Mouse (Mus musculus) kidney, embryonic 14.5 days (tissue): Measurements from ENCODE around the gene Zdhhc17. TPM values are rescaled to one million over a fixed set of nuclear protein-coding genes. Genes with fewer than 3 reads are reported as not detected.

Source experiments
- ATAC-seq: fragments of 200-750 bp; cut with Nextera tagmentation; 2 replicates; pipeline ENCODE4 v1.8.0; 2017; ENCODE audit warnings: moderate number of reproducible peaks, mild to moderate bottlenecking, moderate TSS enrichment, moderate library complexity; ENCODE audit not compliant: low FRiP score, low TSS enrichment
- H3K27ac ChIP-seq: fragments of 300-500 bp; sonication (generic); 2 replicates; pipeline ENCODE4 v1.5.1; 2014; ENCODE audit warnings: low read depth, mild to moderate bottlenecking, low read length, moderate library complexity, mixed read lengths
- H3K27me3 ChIP-seq: fragments of 300-500 bp; sonication (generic); 2 replicates; pipeline ENCODE4 v1.6.1; 2014; ENCODE audit warnings: mild to moderate bottlenecking, low read length; ENCODE audit not compliant: control insufficient read depth, insufficient read depth
- H3K36me3 ChIP-seq: fragments of 300-500 bp; sonication (generic); 2 replicates; pipeline ENCODE4 v1.6.1; 2014; ENCODE audit warnings: low read length, mixed read lengths; ENCODE audit not compliant: control insufficient read depth, insufficient read depth
- H3K4me1 ChIP-seq: fragments of 300-500 bp; sonication (generic); 2 replicates; pipeline ENCODE4 v1.6.1; 2014; ENCODE audit warnings: low read length, mixed read lengths; ENCODE audit not compliant: control insufficient read depth, insufficient read depth
- H3K4me2 ChIP-seq: fragments of 300-500 bp; sonication (generic); replicated peaks from 2 replicates; pipeline ENCODE4 v1.6.1; 2014; ENCODE audit warnings: low read depth, mild to moderate bottlenecking, low read length
- H3K4me3 ChIP-seq: fragments of 300-500 bp; sonication (generic); 2 replicates; pipeline ENCODE4 v1.5.1; 2014; ENCODE audit warnings: mild to moderate bottlenecking, low read length
- H3K9ac ChIP-seq: fragments of 300-500 bp; sonication (generic); 2 replicates; pipeline ENCODE4 v1.6.1; 2014; ENCODE audit warnings: low read depth, mild to moderate bottlenecking, low read length, moderate library complexity
- H3K9me3 ChIP-seq: fragments of 300-500 bp; sonication (generic); 2 replicates; pipeline ENCODE4 v1.6.1; 2016; ENCODE audit warnings: low read length; ENCODE audit not compliant: control insufficient read depth
- WGBS: fragments of 180-500 bp; shearing (Covaris S2); extraction: QIAGEN DNeasy Blood & Tissue Kit; methylation state at CpG from one replicate; pipeline ENCODE4 v1.1.7; 2014; 5-methylcytosine and 5-hydroxymethylcytosine counted together
- polyA plus RNA-seq: library from polyadenylated mRNA; unstranded; fragments of >200 nt; fragmentation: Nextera tagmentation; extraction: Ambion mirVana; gene quantifications from 2 replicates; pipeline ENCODE4 v1.2.1, GENCODE M21; 2014

Gene Zdhhc17
- polyA plus RNA-seq = 18.2 and 33.5 TPM in 2 replicates

DNA sequence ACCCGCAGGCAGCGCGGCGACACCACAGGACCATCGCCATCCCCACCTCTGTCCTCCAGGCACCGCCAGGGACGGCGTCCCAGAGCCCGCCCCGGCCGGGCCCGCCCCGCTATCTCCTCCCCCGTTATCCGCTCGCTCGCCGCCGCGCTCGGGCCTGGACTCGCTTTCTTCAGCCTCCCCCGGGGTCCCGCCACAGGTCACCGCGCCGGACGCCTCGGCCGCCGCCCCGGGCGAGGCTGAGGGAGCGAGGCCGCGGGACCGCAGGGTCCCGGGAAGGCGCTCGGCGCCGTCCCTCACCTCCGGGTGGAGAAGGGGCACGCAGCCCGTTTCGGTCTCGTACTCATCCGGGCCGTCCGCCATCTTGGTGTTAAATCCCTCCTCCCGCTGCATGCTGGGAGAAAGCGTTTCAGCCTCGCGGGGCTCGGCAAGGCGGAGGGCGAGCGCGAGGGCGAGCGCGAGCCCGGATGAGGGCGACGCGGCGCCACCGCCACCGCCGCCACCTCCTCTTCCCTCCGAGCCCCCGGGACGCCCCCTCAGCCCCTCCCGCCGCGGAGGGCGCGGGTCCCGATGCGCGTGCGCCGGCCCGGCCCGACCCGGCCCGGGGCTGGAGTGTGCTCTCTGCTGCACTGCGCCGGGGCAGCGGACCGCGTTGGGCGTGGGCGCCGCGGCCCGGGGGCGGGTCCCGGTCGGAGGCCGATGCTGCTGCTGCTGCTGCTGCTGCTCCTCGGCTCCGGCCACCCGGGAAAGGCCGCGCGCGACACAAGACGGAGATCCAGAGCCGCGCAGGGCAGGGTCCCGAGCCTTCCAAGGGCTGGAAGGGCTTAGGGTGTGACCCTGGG is at the start of gene Zdhhc17:
TSS of gene Zdhhc17 (minus strand) at position 500 of the 839 bp plus-strand sequence.
- Histone ChIP-seq H3K27ac (peak within 1 kb of the TSS; percentile 91), H3K9me3 (no peaks in the 10 kb centered on the region), H3K4me2 (peak within 1 kb of the TSS; percentile 87), H3K4me3 (peak within 1 kb of the TSS; percentile 60), H3K27me3 (no peaks in the 10 kb centered on the region), H3K4me1 (peaks cover 7% of the 10 kb centered on the region), H3K36me3 (no peaks in the 10 kb centered on the region), H3K9ac (peak within 1 kb of the TSS; percentile 93)
- under 1% methylated on average over 93 of the region's 112 CpGs for WGBS
- ATAC-seq = peak; percentile 93

DNA sequence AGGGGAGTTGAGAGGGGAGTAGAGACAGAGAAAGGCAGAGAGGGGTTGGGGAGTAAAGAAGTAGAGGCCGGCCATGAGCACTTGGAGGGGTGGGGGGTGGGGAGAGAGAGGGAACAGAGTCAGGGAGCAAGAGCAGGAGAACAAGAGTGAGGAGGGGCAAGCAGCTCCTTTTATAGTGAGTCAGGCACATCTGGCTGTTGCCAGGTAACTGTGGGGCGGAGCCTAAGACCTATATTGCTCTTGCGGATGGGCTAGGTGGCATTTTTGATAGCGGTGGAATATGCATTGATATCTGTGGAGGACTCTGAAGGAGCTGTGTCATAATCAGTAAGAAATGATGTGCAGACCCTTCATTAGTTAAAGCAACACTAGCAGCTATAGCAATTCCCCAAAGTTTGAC is 45.8 kb upstream of the Zdhhc17 start:
- ATAC-seq = no peak
- 54% methylated on average over 4 of the region's 4 CpGs for WGBS
- Histone ChIP-seq H3K4me1 (no peaks in the 10 kb centered on the region), H3K4me3 (no peak overlapping the region), H3K4me2 (no peak overlapping the region), H3K9me3 (no peaks in the 10 kb centered on the region), H3K9ac (no peak overlapping the region), H3K27ac (no peak overlapping the region), H3K36me3 (no peaks in the 10 kb centered on the region), H3K27me3 (no peaks in the 10 kb centered on the region)

DNA sequence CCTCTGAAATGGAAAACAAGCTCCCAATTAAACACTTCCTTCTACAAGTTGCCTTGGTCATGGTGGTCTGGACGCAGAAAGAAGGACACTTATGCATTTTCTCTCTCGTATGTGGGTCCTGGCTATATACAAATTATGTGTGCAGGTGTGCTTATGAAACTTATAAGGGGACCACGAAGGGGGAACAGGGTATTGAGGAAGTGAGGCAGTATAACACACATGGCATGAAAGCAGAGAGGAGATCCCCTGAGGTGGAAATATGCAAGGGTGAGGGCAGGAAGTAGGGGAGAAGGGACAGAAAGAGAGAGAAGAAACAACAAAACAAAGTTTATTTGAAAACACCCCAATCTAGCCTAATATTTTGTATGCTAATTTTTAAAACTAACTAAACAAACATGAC is 41.7 kb upstream of the Zdhhc17 start:
- Histone ChIP-seq H3K27ac (no peak overlapping the region), H3K9ac (no peak overlapping the region)
- WGBS = 88% methylated on average over 3 of the region's 3 CpGs

DNA sequence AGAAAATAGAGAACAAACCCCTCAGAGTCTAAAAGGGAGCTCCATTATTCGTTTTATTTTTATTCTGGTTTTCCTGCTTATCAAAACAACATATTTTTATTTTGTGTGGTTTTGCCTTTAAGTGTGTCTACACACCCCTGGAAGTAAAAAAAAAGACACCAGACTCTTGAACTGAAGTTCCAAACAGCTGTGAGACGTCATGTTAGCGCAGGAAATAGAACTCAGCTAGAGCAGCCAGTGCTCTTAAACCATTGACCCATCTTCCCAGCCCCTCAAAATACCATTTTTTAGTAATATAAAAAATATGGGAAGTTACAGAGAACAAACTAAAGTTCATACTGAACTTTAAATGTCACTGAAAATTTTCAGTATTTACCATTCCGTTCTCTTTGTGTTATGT is 40.6 kb upstream of the Zdhhc17 start:
- ATAC-seq = no peak
- Histone ChIP-seq H3K4me1 (no peaks in the 10 kb centered on the region), H3K27me3 (no peaks in the 10 kb centered on the region), H3K9me3 (no peaks in the 10 kb centered on the region), H3K36me3 (no peaks in the 10 kb centered on the region), H3K4me3 (no peak overlapping the region), H3K9ac (no peak overlapping the region), H3K4me2 (no peak overlapping the region), H3K27ac (no peak overlapping the region)
- WGBS = 64% methylated on average over 4 of the region's 4 CpGs

More for the DNA sequence above, 41.7 kb upstream of the Zdhhc17 start:
- no peaks in the 10 kb centered on the region for H3K4me1 ChIP-seq
- ATAC-seq = no peak
- no peaks in the 10 kb centered on the region for H3K36me3 ChIP-seq
- no peak overlapping the region for H3K4me2 ChIP-seq
- no peaks in the 10 kb centered on the region for H3K9me3 ChIP-seq
- no peaks in the 10 kb centered on the region for H3K27me3 ChIP-seq
- H3K4me3 ChIP-seq = no peak overlapping the region

DNA sequence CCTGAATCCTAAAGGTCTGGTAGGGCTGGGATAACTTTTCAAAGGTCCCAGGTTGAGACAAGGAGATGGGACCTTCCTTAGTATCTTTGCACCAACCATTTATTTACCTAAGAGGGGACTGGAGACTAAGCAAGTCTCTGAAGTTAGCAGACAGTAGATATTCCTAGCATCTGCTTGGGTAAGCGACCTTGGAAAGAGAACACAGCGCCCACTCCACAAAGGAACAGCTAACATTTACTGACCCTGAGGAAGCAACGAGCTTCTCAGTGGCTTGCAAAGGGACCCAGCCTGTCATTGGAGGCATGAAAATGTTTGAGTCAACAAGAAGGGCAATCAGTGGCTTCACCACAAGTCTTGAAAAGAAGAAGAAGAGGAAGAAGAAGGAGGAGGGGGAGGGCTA is 40.1 kb upstream of the Zdhhc17 start:
- Histone ChIP-seq H3K27ac (no peak overlapping the region), H3K27me3 (no peaks in the 10 kb centered on the region), H3K9ac (no peak overlapping the region), H3K9me3 (no peaks in the 10 kb centered on the region), H3K4me3 (no peak overlapping the region), H3K4me1 (no peaks in the 10 kb centered on the region), H3K36me3 (no peaks in the 10 kb centered on the region), H3K4me2 (no peak overlapping the region)
- ATAC-seq = no peak
- WGBS = 72% methylated on average over 3 of the region's 3 CpGs

DNA sequence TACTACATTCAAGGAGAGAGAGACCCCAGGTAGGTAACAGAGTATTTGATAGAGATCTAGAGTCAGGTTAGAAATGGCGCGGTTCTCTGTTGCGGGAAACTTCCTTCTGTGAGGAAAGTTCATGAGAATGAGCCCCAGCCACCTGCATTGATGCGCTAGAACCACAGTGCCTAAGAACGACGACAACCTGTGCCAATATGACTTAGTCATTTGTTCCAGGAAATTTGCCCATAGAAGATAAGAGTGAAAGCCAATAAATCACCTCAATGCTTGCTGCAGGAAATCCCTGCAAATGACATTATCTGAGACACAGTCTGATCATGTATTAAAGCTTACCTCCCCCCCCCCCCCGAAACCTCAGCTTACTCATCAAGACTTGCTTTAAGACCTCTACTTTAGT is 38.0 kb upstream of the Zdhhc17 start:
- 81% methylated on average over 7 of the region's 7 CpGs for WGBS
- H3K9me3 ChIP-seq = peaks cover 6% of the 10 kb centered on the region
- H3K36me3 ChIP-seq = no peaks in the 10 kb centered on the region
- no peak overlapping the region for H3K4me2 ChIP-seq
- no peaks in the 10 kb centered on the region for H3K4me1 ChIP-seq
- H3K27ac ChIP-seq = no peak overlapping the region
- H3K27me3 ChIP-seq = no peaks in the 10 kb centered on the region
- H3K9ac ChIP-seq = no peak overlapping the region
- H3K4me3 ChIP-seq = no peak overlapping the region
- ATAC-seq = no peak

DNA sequence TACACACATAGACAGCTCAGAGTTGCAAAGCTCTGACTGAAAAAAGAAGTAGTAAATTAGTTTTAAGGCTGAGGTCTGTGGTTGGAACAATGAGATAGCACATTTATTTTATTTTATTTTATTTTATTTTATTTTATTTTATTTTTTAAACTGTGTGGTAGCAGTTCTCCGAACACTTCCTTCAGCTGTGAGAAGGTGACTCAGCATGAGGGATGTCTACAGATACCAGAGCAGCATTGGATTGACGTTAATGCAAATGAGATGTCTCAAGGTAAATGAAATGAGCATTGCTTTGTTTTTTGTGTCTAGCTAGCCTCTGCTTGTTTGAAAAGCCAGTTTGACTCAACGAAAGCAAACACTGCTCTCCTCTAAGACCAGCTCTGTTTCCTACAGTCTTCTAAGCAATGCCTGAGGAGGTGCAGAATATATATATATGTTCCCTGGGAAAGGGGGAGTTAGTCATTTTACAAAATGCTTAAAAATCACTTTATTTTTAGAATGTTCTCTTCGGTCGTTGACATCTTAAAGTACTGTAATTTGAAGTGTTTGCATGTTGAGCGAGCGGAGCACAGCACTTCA is 30.2 kb upstream of the Zdhhc17 start:
- Histone ChIP-seq H3K9me3 (peaks cover 6% of the 10 kb centered on the region), H3K27ac (no peak overlapping the region), H3K4me3 (no peak overlapping the region), H3K36me3 (no peaks in the 10 kb centered on the region), H3K9ac (no peak overlapping the region), H3K4me2 (no peak overlapping the region), H3K4me1 (no peaks in the 10 kb centered on the region), H3K27me3 (no peaks in the 10 kb centered on the region)
- WGBS = 80% methylated on average over 7 of the region's 7 CpGs
- ATAC-seq = no peak

DNA sequence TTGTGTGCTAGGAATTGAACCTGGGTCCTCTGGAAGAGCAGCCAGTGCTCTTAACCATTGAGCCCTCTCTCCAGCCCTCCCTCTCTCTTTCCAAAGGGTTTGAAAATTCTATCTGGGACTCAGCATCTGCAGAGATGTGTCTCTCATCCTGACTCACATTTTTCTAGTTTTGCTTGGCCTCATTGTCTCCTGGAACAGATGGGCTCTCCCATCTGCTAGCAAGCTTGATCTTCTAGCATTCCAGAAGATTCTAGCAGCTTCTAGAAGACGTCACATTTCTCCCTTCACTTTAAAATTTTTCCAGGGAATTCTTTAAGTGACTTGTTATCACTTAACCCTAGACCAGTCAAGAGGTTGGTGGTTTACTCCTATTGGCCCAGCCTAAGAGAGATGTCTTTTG is 26.9 kb upstream of the Zdhhc17 start:
- H3K4me2 ChIP-seq = no peak overlapping the region
- H3K27ac ChIP-seq = no peak overlapping the region
- no peak overlapping the region for H3K9ac ChIP-seq
- H3K27me3 ChIP-seq = no peaks in the 10 kb centered on the region
- H3K4me3 ChIP-seq = no peak overlapping the region
- no peak for ATAC-seq
- 77% methylated on average over 1 of the region's 1 CpGs for WGBS
- no peaks in the 10 kb centered on the region for H3K4me1 ChIP-seq
- H3K36me3 ChIP-seq = no peaks in the 10 kb centered on the region
- no peaks in the 10 kb centered on the region for H3K9me3 ChIP-seq

DNA sequence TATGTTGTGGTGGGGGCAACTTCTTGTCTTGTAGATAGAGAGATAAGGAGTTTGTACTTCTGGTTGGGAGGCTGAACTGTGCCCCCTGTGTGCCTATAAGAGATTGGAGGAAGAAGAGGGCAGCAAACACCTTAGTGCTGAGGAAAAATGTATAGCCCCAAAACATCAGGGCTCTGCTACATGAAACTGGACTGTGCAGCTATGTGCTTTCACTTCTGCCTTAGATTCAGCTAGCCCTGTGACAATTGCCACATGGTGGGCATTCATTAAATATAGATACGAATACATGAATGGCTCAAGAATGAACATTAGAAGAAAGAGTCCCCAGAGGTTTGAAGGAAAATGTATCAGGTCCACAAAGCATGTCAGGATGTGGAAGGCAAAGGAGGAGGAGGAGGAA is 25.2 kb upstream of the Zdhhc17 start:
- Histone ChIP-seq H3K4me1 (no peaks in the 10 kb centered on the region), H3K4me2 (no peak overlapping the region), H3K27me3 (no peaks in the 10 kb centered on the region), H3K27ac (no peak overlapping the region), H3K9me3 (no peaks in the 10 kb centered on the region), H3K4me3 (no peak overlapping the region), H3K36me3 (no peaks in the 10 kb centered on the region), H3K9ac (no peak overlapping the region)
- WGBS = 90% methylated on average over 1 of the region's 1 CpGs
- ATAC-seq = no peak
